ENCODE assay signal across 24 mouse cellular contexts in the genomic region with DNA sequence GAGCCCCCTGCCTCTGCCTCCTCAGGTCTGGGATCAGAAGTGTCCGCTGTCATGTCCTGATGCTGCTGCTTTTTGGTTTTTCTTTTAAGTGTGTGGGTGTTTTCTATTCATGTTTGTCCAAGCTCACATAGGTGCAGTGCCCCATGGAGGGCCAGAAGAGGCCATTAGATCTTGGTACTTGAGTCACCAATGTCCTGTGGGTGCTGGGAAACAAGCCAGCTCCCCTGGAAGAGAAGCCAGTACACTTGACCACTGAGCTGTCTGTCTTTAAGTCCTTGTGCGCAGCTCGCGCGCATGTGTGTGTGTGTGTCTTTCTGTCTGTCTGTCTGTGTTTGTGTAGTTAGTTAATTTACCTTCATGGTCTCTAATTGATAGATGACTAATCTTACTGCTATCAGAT. TPM values are rescaled to one million over a fixed set of nuclear protein-coding genes. Genes with fewer than 3 reads are reported as not detected.
DNase-seq lines count a peak whose midpoint lies in the region; ATAC-seq and TF ChIP-seq lines count a peak whose summit lies in the region.
"Had no signal": no experiment of that assay in that cellular context is flagged by ENCODE, and none has a peak within 500 bp of the region (broad histone marks: within the 10 kb centered on the region; RNA-seq: fewer than 3 reads in every experiment).

No protein-coding gene starts in this region.

- peak; percentile 70 for DNase-seq in heart, adult 11 months
- no peak for DNase-seq in heart, postnatal 10 days
- peak; percentile 7 for DNase-seq in lung, postnatal 14 days
- no peak for DNase-seq in lung, postnatal 0 days (ENCODE audit: low spot score)
- DNase-seq in testis, postnatal 10 days (ENCODE audit: low spot score): no peak
- DNase-seq: adrenal gland, adult 8-10 months; adrenal gland, postnatal 14 days; adrenal gland, postnatal 36 days; B cell, adult 2 months; cerebellum, adult 11-12 months; cerebellum, adult 2 months; cerebellum, adult 9-10 months; cerebellum, postnatal 10 days; cerebellum, postnatal 25 days had no signal

- 90% methylated on average over 5 of the region's 5 CpGs for WGBS in lung, postnatal 0 days

- intact Hi-C loops in heart, postnatal 10 days (cut with DNase I): no loop called here

- H3K4me3 ChIP-seq in lung, postnatal 0 days (ENCODE audit: low read depth, low read length): no peak overlapping the region
- peak overlapping the region; percentile 79 for H3K4me3 ChIP-seq in testis, adult 2 months (ENCODE audit: control insufficient read depth, low read depth, low read length)
- H3K4me3 ChIP-seq: embryonic facial prominence, embryonic 10.5 days; embryonic facial prominence, embryonic 12.5 days; forebrain, embryonic 13.5 days; forebrain, embryonic 15.5 days had no signal

- H3K9me3 ChIP-seq in lung, postnatal 0 days (ENCODE audit: low read length): no peaks in the 10 kb centered on the region
- H3K9me3 ChIP-seq: embryonic facial prominence, embryonic 10.5 days; embryonic facial prominence, embryonic 12.5 days; forebrain, embryonic 13.5 days; forebrain, embryonic 15.5 days; G1E had no signal

- no peaks in the 10 kb centered on the region for H3K27me3 ChIP-seq in lung, postnatal 0 days (replicated peaks; ENCODE audit: insufficient read depth, low read length)
- H3K27me3 ChIP-seq in testis, adult 2 months (ENCODE audit: control insufficient read depth, insufficient read depth, low read length): no peaks in the 10 kb centered on the region
- H3K27me3 ChIP-seq: CH12.LX; embryonic facial prominence, embryonic 12.5 days; forebrain, embryonic 13.5 days; forebrain, embryonic 15.5 days; Patski had no signal

- no peaks in the 10 kb centered on the region for H3K4me1 ChIP-seq in lung, postnatal 0 days (ENCODE audit: insufficient read depth, low read depth, low read length)
- no peaks in the 10 kb centered on the region for H3K4me1 ChIP-seq in testis, adult 2 months (ENCODE audit: control insufficient read depth, insufficient read depth, low read length)
- H3K4me1 ChIP-seq: embryonic facial prominence, embryonic 10.5 days; embryonic facial prominence, embryonic 12.5 days; forebrain, embryonic 13.5 days; forebrain, embryonic 15.5 days had no signal

- H3K9ac ChIP-seq in lung, postnatal 0 days (replicated peaks; ENCODE audit: low read depth): no peak overlapping the region
- H3K9ac ChIP-seq: embryonic facial prominence, embryonic 12.5 days; forebrain, embryonic 13.5 days; forebrain, embryonic 15.5 days had no signal

- ATAC-seq in lung, postnatal 0 days: no peak
- ATAC-seq: activated CD4-positive, CD25-positive, alpha-beta regulatory T cell, adult 4 months; CD4-positive, CD25-positive, alpha-beta regulatory T cell, adult 4 months; forebrain, embryonic 13.5 days; forebrain, embryonic 15.5 days; Patski had no signal

- no peak for TF ChIP-seq EP300 in lung, postnatal 0 days (IDR thresholded peaks at IDR 0.05)

- H3K36me3 ChIP-seq in lung, postnatal 0 days (ENCODE audit: insufficient read depth, low read length): peaks cover 30% of the 10 kb centered on the region
- H3K36me3 ChIP-seq in testis, adult 2 months (ENCODE audit: control insufficient read depth, insufficient read depth, low read length): peaks cover 3% of the 10 kb centered on the region

- H3K27ac ChIP-seq in lung, postnatal 0 days (ENCODE audit: low read length): no peak overlapping the region
- H3K27ac ChIP-seq in testis, adult 2 months (ENCODE audit: control insufficient read depth, insufficient read depth, low read depth, low read length): no peak overlapping the region
- H3K27ac ChIP-seq: embryonic facial prominence, embryonic 10.5 days; embryonic facial prominence, embryonic 12.5 days; forebrain, embryonic 13.5 days; forebrain, embryonic 15.5 days had no signal

- H3K4me2 ChIP-seq in lung, postnatal 0 days (replicated peaks; ENCODE audit: low read depth, low read length): no peak overlapping the region
- H3K4me2 ChIP-seq: embryonic facial prominence, embryonic 12.5 days; forebrain, embryonic 13.5 days; forebrain, embryonic 15.5 days had no signal

- no peak for TF ChIP-seq POLR2A in testis, adult 2 months (IDR thresholded peaks at IDR 0.05; ENCODE audit: control insufficient read depth, low read depth, low read length)

- TF ChIP-seq CTCF in lung, postnatal 0 days (IDR thresholded peaks at IDR 0.05): no peak
- no peak for TF ChIP-seq CTCF in testis, adult 2 months (IDR thresholded peaks at IDR 0.05; ENCODE audit: control insufficient read depth, insufficient read depth, insufficient replicate concordance, low read depth, low read length)

RNA-seq across cellular contexts. Expression of a gene that starts 30.3 kb away (rescaled TPM):
- total RNA-seq in heart, postnatal 10 days (2021): 1 to 10 TPM; 2.1 to 4.0 TPM
- polyA plus RNA-seq in lung, postnatal 0 days (2015; fragmentation: Nextera tagmentation; extraction: Ambion mirVana): 3.7 and 5.1 TPM in 2 replicates
- 141 and 155 TPM in 2 replicates for polyA plus RNA-seq in testis, adult 2 months (2012; rRNA removed)

RNA-seq across cellular contexts. Expression of a gene that starts 55.0 kb away (rescaled TPM):
- total RNA-seq in heart, postnatal 10 days (2021): 1 to 10 TPM; 1.2 TPM
- polyA plus RNA-seq in lung, postnatal 0 days (2015; fragmentation: Nextera tagmentation; extraction: Ambion mirVana): 3.7 TPM in 2 replicates
- polyA plus RNA-seq in testis, adult 2 months (2012; rRNA removed): 2.8 and 3.7 TPM in 2 replicates

Comparison
In these comparisons a context has a peak if more than half of its experiments do, and no peak if none do; other contexts are left out.
1. DNase-seq: peak in heart, adult 11 months (single experiment) and lung, postnatal 14 days (single experiment); none in heart, postnatal 10 days (0 of 2), lung, postnatal 0 days (single experiment) and testis, postnatal 10 days (single experiment).
2. RNA of a gene that starts 30.3 kb away (polyA plus RNA-seq): 141 to 155 TPM in testis, adult 2 months; 3.7 to 5.1 TPM in lung, postnatal 0 days; every median in the first group is over 10 times any median in the second.